Mouse (Mus musculus) right cerebral cortex, postnatal 10 days (tissue): Measurements from ENCODE around the gene Pth1r.

Source experiments
- DNase-seq, 2 experiments: peaks; one replicate each; pipeline ENCODE4 v3.0.0; 2021; ENCODE audit warnings: low spot score in 2 of 2

The Pth1r gene

GRCm38 (mm10) chr9:110746961-110747360, at the start of gene Pth1r:
Gene Pth1r (minus strand): TSS chr9:110747145.
- DNase-seq = no peak

GRCm38 (mm10) chr9:110790462-110790861, 43.5 kb upstream of the Pth1r start:
- DNase-seq = no peak

DNA sequence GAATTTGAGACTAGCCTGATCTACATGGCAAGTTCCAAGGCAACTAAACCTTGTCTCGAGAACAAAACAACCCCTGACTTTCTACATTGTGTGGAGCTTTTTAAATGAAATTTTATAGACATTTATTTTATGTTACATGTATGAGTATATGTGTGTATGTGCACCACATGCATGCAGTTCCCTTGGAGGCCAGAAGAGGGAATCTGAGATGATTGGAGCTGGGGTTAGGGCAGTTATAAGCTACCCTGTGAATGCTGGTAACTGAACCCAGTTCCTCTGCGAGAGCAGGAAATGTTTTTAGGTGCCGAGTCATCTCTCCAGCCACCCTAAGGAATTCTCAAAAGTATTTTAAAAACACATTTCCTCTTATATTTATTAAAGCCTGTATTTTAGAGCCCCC, 41.2 kb upstream of the Pth1r start:
- DNase-seq = no peak

DNA sequence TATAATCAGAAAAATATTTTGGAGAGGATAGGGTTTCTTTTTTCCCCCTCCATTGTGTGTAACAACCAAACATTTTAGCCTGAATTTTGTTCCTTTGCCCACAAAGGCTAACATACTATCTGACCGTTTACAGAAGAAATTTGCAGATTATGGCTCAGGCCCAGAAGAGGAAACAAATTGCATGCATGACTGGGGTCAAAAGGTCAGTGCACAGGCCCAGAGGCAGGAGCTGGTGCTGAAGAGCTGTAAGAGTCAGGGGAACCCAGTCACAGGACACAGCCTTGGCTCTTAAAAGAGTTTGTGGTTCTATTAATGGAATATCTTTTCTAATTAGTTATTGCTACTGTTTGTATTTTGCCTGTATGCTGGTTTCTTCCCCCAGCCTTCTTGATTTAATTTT, 36.7 kb upstream of the Pth1r start:
- DNase-seq = no peak

GRCm38 (mm10) chr9:110781731-110782130, 34.8 kb upstream of the Pth1r start:
- DNase-seq = peak; percentile 85 to 86

GRCm38 (mm10) chr9:110781256-110781721, 34.3 kb upstream of the Pth1r start:
- DNase-seq = peak; percentile 93 to 95

- no peak for DNase-seq
Measured at GRCm38 (mm10) chr9:110779242-110779913, 32.4 kb upstream of the Pth1r start.

DNA sequence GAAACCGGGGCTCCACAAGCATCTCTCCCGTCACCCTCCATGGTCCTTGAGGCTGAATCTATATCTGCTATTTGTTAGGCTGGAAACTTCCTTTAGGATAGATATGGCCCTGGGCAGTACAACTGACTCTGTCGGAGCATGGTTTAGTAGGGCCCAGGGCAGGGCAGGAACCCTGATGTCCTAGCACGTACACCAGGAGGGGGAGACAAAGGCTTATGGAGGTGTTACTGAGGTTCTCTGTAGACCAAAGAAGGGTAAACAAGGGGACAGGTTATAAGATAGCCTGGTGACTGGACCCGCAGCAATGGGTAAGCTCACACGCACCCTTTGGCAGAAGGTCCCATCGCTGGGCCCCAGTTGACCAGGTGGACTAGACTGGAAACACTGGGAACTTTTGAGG, 31.6 kb upstream of the Pth1r start:
- no peak for DNase-seq

DNA sequence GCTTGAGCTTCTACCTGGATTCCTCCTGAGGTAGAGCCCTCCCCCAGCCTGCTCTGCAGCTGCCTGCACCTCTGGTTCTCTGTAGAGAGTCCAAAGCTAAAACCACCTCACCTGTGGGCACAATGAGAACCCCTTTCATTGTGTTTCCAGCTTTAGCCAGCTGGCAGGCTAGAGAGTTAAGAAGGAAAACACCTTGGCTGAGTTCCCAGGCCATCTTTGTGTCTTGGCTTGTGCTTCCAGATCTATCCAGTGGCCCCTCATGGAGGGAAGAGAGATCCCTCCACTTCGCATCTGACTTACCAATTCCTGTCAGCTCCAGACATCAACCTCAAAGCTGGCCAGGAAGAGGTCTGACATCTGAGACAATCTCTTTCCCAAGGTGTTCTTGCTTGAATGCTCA, 31.2 kb upstream of the Pth1r start:
- no peak for DNase-seq

- DNase-seq = no peak
Measured at GRCm38 (mm10) chr9:110775269-110776022, 28.5 kb upstream of the Pth1r start.

DNA sequence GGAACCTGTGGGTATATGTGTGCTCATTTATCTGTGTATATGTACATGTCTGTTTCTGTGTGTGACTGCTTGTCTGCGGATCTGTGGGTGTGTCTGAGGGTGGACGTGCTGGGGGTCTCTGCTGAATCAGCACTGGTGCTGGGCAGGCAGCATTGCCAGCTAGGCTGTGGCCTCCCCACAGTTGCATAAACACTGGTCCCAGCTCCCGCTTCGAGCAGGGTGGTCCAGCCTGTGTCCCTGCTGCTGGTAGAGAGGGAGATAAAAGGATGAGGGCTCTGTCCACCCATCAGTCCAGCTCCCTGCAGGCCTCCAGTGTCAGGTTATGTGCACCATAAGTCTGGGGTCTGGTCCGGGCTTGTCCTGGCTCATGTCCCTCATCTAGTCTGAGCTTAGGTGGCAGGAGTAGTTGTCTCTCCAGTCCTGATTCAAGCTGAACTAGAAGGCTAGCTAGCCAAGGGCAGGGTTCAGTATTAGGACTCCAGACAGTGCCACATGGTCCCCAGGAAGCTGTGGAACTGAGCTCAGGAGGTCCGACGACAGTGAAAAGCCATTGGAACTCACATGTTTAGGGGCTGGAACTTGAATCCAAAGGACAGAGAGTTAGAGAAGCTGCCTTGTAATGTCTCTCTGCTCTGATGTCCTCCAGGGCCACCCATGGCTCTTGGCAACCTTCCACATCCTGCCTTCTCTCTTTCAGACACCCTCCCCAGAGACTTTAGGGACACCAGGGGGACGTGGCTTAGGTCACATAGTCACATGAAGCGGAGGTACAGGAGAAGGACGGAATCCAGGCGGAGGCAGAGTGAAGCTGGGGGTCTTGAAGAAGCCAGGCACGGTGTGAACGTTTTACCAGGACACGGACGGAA, 27.7 kb upstream of the Pth1r start:
- DNase-seq = no peak

DNA sequence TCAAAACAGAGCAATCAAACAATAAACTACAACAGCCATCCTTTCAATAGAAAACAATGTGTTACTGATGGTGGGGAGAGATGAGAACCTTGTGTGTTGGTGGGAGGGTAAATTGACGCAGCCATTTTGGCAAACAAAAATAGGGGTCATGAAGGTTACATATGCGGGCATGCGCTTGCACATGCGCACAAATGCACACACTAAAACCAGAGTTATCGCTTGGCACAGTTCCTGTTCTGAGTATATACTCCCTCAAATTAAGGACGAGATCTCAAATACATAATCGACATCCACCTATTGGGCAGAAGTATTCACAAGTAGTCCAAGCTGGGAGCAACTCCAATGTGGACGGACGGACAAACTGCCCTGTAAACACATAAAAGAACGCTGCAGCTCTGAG, 25.4 kb upstream of the Pth1r start:
- no peak for DNase-seq

DNA sequence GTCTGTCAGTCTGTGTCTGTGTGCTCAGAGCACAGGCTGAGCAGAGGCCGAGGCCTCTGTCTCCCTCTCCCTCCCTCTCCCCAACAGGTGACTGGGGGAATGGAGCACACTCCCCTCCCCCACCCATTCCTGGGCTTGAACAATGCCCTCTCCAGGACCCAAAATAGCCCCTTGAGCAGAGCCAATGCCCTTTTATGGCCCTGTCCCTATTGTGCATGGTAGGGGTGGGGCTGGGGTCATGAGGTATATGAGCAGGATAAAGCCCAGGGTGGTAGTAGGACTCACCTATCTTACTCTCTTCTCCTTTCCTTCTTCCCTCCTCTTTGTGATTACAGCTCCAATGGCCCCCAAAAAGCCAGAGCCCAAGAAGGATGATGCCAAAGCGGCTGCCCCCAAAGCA, 16.5 kb upstream of the Pth1r start:
- no peak for DNase-seq

DNA sequence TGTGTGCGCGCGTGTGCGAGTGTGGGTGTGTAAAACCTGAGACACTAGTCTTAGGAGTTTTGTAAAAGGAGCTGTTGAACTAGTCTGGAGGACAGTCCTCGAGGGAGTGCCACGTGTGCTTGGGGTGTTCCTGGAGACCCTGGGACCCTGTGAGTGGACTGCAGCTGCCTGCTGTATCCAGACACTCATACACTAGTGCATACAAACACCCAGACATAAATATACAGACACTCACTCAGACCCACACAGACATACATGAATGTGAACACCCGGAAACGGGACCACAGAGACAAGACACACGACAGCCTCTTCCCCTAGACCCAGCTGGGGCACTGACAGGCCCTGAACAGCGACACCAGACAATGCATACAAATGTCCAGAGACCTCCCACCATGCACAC, 15.8 kb upstream of the Pth1r start:
- no peak for DNase-seq

DNA sequence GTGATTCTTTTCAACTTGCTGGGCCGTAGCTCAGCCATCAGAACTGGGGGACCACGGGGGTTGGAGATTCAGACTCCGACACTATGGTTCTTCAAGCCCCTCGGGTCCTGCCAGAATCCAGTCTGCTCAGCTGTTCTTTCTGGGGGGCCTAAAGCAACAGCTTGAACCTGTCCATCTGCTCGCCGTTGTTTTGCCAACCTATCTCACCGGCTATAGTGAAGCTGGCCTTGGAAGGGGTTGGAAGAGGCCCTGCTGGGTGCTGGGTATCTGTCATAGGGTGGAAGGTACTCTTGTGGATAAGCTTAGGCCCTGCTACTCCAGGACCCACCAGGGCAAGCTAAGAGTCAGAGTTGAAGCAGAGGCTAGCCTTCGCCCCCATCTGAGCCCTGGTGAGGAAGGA, 13.9 kb upstream of the Pth1r start:
- no peak for DNase-seq

GRCm38 (mm10) chr9:110759265-110759664, 12.3 kb upstream of the Pth1r start:
- peak in 1 of 2 experiments; percentile 61 for DNase-seq

DNA sequence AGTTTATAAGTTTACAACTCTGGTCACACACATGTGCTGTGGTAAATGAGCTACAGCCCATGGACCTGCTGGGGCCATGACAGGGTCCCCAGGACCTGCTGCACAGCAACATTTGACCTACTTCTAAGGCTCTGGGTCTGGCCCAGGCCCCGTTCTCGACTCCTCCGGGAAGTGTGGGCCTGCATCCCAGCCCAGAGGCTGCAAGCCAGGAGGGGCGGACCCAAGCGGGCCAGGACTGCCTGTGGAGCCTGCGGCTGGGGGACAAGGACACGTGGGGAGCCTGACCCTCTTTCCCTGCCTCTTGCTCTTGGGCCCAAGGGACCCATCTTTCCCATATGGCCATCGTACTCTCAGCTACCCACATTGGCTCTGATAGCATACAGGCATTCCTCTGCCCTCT, 11.7 kb upstream of the Pth1r start:
- DNase-seq = peak; percentile 64 to 77

DNA sequence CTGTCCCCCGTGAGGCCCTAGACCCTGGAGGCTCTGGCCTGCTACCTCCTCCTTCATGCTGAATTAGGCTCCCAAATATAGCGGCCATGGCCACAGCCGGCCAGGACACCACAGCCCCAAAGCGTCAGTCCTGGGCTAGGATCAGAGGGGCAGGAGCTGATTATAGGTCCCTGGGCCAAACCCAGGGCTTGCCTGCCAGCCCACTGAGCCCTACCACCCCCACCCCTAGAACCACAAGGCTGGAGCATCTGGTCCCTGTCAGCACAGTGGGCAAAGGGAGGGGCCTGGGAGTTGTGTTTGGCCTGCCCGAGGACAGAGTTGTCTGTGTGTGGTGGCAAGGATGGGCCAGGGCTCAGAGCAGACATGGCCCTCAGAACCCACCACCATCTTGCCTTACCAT, 10.9 kb upstream of the Pth1r start:
- no peak for DNase-seq

- no peak for DNase-seq
Measured at GRCm38 (mm10) chr9:110753773-110754172, 6.8 kb upstream of the Pth1r start.

DNA sequence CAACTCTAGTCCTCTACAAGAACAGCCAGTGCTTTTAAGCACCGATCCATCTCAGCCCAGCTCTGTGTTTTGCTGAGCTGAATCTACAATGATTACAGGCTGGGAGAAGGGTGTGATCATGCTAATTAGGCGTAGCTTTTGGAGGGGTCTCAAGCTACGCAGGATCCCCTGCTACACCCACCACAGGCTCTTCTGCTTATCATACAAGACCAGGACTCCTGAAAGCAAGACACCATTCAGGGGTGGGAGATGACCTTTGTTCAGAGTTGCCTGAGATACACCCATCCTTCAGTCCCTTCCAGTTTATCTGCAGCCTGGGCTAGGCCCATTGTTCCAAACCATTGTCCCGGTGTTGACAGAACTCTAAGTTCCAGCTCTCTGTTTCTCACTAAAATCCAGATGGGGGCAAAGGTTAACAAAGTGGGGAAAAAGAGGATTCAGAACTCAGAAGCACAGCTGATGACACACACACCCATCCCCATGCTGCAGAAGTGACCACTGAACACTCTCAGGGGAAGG, 6.0 kb upstream of the Pth1r start:
- no peak for DNase-seq

DNA sequence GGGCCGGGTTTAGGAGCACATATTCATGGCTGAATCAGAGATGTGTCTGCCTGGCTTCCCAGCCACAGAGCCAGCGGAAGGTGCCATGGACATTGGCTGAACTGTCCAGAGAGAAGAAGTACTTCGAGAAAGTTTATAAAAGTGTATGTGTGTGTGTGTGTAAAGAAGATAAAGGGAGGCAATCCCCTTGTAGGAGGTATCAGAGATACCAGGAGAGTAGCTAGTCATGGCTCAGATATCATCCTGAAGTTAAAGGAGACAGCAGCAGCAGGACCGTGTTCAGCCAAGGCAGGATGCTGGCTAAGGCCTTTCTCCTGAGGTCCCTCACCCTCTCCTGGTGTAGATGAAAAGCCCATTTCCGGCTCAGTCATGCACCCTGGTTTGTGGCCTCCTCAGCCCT, 4.5 kb upstream of the Pth1r start:
- no peak for DNase-seq
